Mouse (Mus musculus) layer of hippocampus, adult 2 months (tissue): ENCODE measurements around the gene Rplp2. TPM values are rescaled to one million over a fixed set of nuclear protein-coding genes. Genes with fewer than 3 reads are reported as not detected.
A peak's percentile ranks its signal among the peaks of the same experiment; 100 is the strongest.
"Not testable (repeated sequence)": the region's sequence is repeated elsewhere in the genome, so short reads cannot be mapped to it uniquely, and the experiment has no call there.

Experiments
- DNase-seq, 2 experiments: peaks; one replicate each; pipeline ENCODE4 v3.0.0; 2022; ENCODE audit warnings: low spot score in 2 of 2
- H3K27ac ChIP-seq: fragments of 200-600 bp; 2 replicates; pipeline ENCODE4 v1.8.1; 2022
- H3K4me3 ChIP-seq: fragments of 200-600 bp; 2 replicates; pipeline ENCODE4 v1.8.1; 2022; ENCODE audit warnings: mild to moderate bottlenecking
- CTCF ChIP-seq: fragments of 200-600 bp; conservative IDR thresholded peaks from 2 replicates; pipeline ENCODE4 v1.8.1; 2022; ENCODE audit warnings: antibody characterized with exemption, mild to moderate bottlenecking, moderate library complexity
- total RNA-seq, 2 experiments: library from RNA; stranded (reverse); gene quantifications; 2 replicates each; pipeline ENCODE4 v1.2.3; 2021

Gene Rplp2
- total RNA-seq, 2 experiments from 2014 or later = 548 to 575 TPM

- H3K27ac ChIP-seq = no peak overlapping the region
- H3K4me3 ChIP-seq = no peak overlapping the region
- TF ChIP-seq CTCF = no peak
- no peak for DNase-seq
Observed at GRCm38 (mm10) chr7:141442199-141442598, 5.0 kb upstream of the Rplp2 start.

GRCm38 (mm10) chr7:141443081-141443821, 3.9 kb upstream of the Rplp2 start:
- peak; percentile 45 for TF ChIP-seq CTCF
- DNase-seq = no peak
- Histone ChIP-seq H3K27ac (no peak overlapping the region), H3K4me3 (peak overlapping the region; percentile 34)

- TF ChIP-seq CTCF = no peak
- Histone ChIP-seq H3K27ac (no peak within 1 kb of the TSS), H3K4me3 (peak within 1 kb of the TSS; percentile 34)
- no peak for DNase-seq
Observed at GRCm38 (mm10) chr7:141443828-141444237, 3.3 kb upstream of the Rplp2 start, which contains the start of gene Pidd1. Pidd1 (minus strand) TSS chr7:141444025.

GRCm38 (mm10) chr7:141446374-141446773, 796 bp upstream of the Rplp2 start:
- H3K4me3 ChIP-seq = not testable (repeated sequence)

GRCm38 (mm10) chr7:141451928-141452327, 4.8 kb downstream of the Rplp2 start:
- Histone ChIP-seq H3K27ac (no peak overlapping the region), H3K4me3 (no peak overlapping the region)
- no peak for DNase-seq
- TF ChIP-seq CTCF = no peak

More at GRCm38 (mm10) chr7:141446374-141446773, 796 bp upstream of the Rplp2 start:
- not testable (repeated sequence) for DNase-seq, H3K27ac ChIP-seq

- DNase-seq = no peak
- TF ChIP-seq CTCF = no peak
- H3K4me3 ChIP-seq = no peak overlapping the region
Observed at GRCm38 (mm10) chr7:141453636-141454035, 6.5 kb downstream of the Rplp2 start.

GRCm38 (mm10) chr7:141454967-141455551, 7.9 kb downstream of the Rplp2 start, which contains the start of gene Pnpla2:
Pnpla2 (plus strand) TSS chr7:141455198.
- H3K27ac ChIP-seq = peak within 1 kb of the TSS; percentile 90

More at GRCm38 (mm10) chr7:141453636-141454035, 6.5 kb downstream of the Rplp2 start:
- no peak overlapping the region for H3K27ac ChIP-seq

GRCm38 (mm10) chr7:141455610-141456314, 8.6 kb downstream of the Rplp2 start:
- no peak for DNase-seq
- TF ChIP-seq CTCF = no peak
- Histone ChIP-seq H3K27ac (peak overlapping the region; percentile 90), H3K4me3 (peak overlapping the region; percentile 63)

More at GRCm38 (mm10) chr7:141454967-141455551, 7.9 kb downstream of the Rplp2 start, which contains the start of gene Pnpla2:
- TF ChIP-seq CTCF = peak; percentile 49
- DNase-seq = peak; percentile 89
- peak within 1 kb of the TSS; percentile 63 for H3K4me3 ChIP-seq

- Histone ChIP-seq H3K4me3 (no peak overlapping the region), H3K27ac (peak overlapping the region; percentile 90; the same call in 1 of the 2 replicates)
- TF ChIP-seq CTCF = no peak
- DNase-seq = no peak
Observed at GRCm38 (mm10) chr7:141456739-141457138, 9.6 kb downstream of the Rplp2 start.

- no peak overlapping the region for H3K27ac ChIP-seq
Observed at GRCm38 (mm10) chr7:141457236-141457635, 10.1 kb downstream of the Rplp2 start.

GRCm38 (mm10) chr7:141457986-141458660, 11.0 kb downstream of the Rplp2 start:
- no peak overlapping the region for H3K4me3 ChIP-seq
- H3K27ac ChIP-seq = no peak overlapping the region
- peak; percentile 72 for TF ChIP-seq CTCF
- DNase-seq = no peak

More at GRCm38 (mm10) chr7:141457236-141457635, 10.1 kb downstream of the Rplp2 start:
- no peak for DNase-seq
- H3K4me3 ChIP-seq = no peak overlapping the region
- TF ChIP-seq CTCF = no peak

- Histone ChIP-seq H3K4me3 (no peak overlapping the region), H3K27ac (no peak overlapping the region)
- no peak for DNase-seq
- TF ChIP-seq CTCF = peak; percentile 39
Observed at GRCm38 (mm10) chr7:141458661-141459060, 11.5 kb downstream of the Rplp2 start.
